Mouse (Mus musculus): Measurements from ENCODE around the gene Gm20388.
A peak's percentile ranks its signal among the peaks of the same experiment; 100 is the strongest.

Gene Gm20388

DNA sequence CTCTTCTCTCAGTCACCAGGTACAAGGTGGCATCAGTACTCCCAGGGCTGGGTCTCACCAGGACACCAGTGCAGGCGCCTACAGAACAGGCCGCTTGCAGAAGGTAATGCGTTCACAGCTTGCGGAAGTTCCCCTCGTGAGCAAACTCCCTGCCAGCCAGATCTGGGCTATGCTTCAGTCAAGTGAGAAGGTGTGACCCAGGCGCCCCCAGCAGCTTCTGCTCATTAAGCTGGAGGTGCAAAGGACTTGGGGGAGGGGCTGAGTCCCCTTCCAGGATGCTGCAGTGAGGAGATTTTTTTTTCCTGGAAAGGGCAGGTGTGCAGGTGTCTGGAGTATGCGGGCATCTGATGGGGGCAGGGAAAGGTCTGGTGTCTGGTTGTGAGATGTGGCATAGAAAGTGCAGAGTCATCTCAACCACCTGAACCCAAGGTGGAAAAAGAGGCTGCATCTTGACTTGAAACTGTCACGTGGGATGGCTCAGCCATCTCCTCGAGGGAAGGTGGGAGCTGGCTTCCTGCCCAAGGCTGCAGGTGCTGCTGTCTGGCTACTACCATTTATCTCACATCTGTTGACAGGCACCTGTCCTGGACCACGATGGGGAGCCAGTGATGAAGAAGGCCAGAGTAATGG, 2861.9 kb downstream of the Gm20388 start:
- DNase-seq (ENCODE audit: low spot score in 2 of 2): no peak

DNA sequence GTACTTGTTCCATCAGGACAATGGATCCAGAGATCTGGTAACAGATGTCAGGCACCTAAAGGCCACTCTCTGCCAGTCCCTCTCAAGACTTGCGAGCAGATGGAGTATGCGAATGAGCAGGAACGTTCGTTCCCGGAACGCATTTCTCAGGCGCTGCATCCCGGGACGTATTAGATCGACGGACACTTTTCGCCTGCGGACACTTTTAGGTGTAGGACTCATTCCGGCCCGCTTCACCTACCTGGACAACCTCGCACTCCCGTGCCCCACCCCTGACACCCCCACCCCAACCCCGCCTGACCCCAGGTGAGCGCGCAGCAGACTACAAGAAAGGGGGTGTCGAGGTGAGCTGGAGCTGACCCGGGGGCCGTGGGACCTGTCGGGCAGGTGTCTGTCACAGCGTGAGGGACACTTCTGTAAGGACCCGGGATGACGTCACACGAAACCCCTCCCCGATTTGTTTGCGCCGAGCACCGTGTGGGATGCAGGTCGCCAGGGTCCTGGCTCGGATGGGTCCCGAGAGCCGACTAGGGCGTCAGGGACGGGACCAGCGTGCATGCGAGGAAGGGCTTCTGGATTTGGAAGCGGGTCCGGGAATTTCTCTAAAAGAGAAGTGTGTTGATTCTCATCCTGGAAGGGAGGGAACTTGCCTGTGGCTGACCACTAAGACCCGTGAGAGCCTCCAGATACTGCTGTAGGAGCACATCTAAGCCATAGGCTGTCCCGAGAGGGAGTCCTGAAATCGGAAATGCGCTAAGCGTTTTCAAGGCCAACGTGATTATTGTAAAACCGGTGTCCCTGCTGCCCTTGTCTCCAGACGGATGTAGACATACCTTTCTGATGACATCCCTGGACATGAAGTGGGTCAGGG, 2864.9 kb downstream of the Gm20388 start, which contains the start of gene Acsf3:
Gene Acsf3 (plus strand): TSS at position 202 of the 871 bp plus-strand sequence.
- DNase-seq (ENCODE audit: low spot score in 2 of 2): peak in 1 of 2 experiments; percentile 51

DNA sequence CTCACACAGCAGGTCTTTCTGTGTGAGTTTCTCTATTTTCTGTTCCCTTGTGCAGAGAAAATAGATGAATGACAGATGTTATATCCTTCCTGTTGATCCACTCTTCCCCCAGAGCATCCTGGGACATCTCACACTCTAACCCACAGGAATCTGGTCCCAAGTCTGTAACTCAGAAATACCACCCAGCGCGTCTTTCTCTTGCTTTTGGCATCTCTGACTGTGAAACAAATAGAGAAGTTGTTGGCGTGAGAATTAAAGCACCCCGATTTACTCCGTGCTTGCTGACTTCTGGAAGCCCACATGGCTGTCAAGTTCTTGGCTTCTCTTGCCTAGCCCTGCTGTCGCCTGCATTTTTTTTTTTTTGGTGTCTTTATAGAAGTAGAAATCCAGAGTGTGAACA, 2867.1 kb downstream of the Gm20388 start:
- DNase-seq (ENCODE audit: low spot score in 2 of 2): no peak

DNA sequence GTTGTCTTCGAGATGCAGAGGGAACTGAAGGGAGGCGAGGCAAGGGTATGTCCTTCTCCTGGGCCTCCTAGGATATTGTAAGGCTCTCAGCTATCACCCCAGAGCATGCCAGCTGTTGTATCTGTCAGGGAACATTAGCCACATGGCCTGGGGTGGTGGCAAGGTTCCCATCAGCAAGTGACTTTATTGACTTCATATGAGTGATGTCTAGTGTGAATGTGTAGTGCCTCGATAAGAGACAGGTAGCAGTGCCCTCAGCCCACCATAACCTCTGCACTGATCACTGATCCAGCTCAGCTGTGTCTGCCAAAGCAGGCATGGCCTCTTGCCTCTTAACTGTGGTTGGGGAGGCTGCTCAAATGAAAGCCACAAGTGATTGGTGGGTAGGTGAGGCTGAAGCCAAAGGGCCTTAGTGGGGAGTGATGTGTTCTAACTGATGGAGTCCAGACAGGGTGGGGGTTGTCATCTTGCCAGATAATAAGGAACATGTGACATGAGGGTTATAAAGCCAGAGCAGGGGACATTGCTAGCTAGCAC, 2868.1 kb downstream of the Gm20388 start:
- no peak for DNase-seq (ENCODE audit: low spot score in 2 of 2)

DNA sequence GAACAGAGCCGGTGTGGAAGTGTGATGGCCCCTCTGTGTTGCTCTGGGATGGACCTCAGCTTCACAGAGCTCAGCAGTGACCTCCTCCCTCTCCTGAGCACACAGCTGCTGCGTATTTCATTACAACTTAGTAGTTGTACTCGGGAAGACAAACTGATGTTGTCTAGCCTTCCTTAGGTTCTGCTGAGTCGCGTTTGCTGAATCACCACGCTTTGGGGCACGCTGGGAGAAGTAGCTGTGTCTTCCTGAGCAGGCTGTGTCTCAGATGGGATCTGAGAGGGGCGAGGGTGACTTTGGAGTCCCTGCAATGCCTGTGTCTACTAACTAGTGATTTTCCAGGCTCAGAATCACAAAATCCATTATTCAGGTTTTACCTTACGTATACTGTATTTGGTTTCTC, 2868.6 kb downstream of the Gm20388 start:
- no peak for DNase-seq (ENCODE audit: low spot score in 2 of 2)

DNA sequence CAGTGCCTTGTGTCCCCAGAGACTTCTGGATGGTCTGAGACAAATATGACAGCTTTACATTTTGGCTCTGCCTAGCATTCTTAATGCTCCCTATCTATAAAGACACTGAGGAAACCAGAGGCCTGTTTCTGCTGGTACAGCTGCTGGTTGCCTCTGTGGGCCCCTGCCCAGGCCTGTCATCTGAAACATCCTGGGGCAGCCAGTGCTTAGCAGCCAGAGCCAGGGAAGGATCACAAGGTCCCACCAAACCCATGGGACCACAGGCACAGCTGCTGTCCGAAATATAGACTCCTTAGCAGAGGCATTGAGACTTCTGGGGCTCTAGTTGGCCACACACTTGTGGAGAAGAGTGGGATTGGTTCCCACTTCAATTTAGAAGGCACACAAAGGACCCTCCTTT, 2874.1 kb downstream of the Gm20388 start:
- DNase-seq (ENCODE audit: low spot score in 2 of 2): no peak

DNA sequence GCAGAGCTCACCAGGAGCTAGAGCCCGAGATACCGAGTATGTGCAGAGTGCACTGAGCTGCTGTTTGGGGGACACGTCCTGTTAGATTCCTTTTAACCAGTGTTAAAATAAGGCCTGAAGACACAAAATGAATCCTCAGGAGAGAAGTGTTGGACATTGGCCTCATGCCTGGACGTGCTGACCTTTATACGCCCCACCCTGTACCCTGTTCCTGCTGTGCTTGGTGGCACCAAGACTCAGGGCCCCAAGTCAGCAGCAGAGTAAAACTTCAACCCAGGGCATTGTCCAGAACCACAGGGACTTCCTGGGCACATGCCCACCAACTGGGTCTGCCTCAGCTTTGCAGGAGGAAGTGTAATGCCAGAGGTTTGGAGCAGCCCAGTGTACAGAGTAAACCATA, 2879.2 kb downstream of the Gm20388 start:
- DNase-seq (ENCODE audit: low spot score in 2 of 2): no peak

DNA sequence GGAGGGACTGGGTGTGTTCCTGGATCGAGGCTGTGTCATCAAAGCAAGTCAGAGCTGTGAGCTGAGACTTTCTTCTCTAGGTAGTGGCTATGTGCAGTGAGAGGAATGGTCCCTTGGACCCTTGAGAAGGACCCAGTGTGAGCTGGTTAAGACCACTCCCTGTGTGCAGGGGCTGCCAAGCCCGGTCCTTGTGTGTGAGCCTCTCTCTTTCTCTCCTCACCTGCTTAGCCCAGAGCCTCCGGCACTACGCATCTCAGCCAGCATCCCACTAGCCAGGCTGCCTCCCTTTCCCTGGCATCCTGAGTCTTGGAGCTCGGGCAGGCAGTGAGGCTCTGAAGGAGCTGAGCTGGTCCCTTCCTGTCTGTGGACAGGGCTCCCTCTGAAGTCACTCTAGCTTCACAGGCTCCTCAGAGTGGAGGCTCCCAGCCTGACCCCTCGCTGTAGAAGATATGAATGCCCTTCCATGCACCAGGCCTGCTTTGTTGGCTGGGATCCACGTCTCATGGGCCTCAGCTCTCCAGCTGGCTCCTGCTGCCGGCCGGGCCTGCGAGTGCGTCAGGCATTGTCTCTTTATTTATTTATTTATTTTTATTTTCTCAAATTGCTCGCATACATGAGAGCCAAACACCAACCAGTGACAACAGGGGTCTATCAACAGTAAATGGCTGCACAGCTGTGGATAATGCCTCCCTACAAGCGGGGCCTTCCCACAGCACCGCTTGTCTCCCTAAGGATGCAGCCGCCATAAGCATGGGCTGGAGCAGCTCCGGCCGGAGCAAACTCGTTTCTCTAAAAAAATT, 2882.9 kb downstream of the Gm20388 start:
- DNase-seq (ENCODE audit: low spot score in 2 of 2): no peak

DNA sequence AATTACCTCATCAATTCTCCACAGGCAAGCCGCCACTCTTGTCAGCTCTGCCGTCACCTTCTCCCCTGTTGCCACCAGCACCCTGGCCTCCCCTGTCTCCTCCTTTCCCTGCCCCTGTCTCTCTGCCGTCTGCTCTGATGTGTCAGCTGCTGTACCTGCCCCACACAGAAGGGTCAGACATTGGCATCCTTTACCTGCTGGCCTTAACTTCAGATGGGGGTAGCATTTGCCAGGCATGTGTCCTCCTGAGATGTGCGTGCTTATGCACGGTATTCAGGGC, 2883.5 kb downstream of the Gm20388 start:
- DNase-seq (ENCODE audit: low spot score in 2 of 2): no peak

DNA sequence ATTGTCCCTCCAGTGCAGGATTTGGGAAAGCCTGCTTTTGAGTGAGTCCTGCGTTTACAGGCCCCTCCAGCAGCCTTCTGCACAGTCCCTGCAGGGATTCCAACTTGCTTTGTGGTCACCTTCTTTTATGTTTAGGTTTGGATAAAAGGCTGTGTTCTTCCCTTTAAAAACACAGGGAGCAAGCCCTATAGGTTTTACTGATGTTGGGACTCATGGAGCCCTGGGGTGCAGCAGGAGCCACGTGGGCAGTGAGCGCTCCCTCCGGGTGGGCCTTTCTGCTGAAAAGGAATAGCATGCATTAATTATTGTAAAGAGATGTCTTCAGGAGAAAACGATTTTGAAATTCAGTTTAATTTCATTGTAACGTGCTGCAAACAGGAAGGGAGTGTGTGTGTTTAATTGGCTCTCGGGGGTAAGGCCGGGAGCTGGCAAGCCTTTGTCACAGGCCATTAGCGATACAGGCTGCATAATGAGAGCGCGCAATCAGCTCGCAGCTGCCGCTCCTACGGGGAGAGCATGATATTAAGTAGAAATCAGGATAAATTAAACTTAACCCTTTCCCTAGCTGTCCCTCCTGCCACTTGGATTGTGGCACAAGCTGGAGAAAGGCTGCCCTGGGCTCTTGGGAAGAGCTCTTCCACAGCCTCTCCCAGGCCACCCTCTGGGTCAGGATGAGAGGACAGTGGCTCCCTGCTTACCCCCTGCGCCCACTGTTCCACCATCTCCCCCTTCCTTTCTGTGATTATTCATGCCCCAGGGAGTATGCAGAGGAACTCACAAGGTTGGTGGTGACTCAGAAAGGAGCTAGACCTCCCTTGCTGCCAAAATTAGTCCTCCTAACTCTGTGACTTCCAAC, 2893.5 kb downstream of the Gm20388 start:
- no peak for DNase-seq (ENCODE audit: low spot score in 2 of 2)

DNA sequence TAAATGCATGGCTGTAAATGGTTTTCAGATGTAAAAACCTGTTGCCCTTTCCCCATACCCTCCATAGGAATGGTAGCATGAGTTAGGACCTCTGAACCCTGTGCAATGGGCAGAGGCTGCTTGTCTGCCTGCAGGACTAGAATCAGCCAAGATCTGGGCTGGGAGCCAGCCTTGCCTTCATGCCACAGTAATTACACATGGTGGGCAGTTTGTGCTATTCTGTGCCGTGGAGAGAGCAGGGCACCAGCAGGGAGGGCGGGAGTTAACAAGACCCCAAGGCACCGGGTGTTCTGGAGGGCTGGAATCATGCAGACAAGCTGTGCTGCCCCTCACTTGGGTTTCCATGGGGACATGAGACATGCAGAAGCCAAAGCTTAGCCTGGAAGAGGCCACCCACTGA, 2894.7 kb downstream of the Gm20388 start:
- DNase-seq (ENCODE audit: low spot score in 2 of 2): peak in 1 of 2 experiments; percentile 20

DNA sequence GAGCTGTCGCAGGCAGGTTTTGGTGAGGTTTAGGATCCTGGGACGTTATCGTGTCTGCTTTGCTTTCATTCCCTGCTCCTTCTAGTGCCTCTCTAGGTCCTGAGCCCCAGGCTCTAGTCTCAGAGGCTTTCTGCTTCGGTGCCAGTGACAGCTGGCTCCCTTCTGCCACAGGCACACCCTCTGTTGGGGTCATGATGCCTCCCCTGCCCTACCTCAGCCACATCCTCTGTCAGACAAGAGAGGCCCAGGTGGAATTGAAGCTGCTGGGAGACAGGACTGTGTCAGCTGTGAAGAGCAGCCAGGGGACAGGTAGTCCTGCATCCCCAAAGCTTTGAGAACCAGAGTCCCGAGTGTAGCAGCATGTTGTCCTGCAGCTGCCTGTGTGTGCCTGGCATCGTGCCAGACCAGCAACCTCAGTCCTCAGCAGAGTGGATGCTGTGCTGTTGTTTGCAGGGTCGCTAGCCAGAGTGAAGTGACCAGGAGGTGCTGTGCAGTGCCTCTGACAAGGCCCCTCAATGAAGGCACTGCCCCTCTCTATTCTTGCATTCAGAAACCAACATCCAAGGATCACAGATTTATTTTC, 2896.4 kb downstream of the Gm20388 start:
- DNase-seq (ENCODE audit: low spot score in 2 of 2): no peak

DNA sequence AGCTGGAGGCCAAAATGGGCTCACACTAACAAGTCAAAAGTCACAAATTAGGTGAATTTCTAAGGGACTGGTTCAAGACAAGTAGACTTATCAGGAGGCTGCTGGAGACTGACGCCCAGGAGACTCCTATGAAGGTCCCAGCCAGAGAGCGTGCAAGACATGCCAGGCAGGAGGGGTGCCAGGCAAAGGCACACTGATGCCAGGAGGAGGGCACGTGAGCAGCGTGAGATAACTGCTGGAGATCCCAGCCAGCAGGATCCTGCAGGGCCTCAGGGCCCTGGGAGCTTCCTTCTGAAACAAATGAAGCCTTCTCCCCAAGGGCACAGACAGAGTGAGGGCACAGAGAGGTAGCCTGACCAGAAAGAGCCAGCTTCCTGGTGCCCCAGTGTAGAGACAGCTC, 2897.3 kb downstream of the Gm20388 start:
- no peak for DNase-seq (ENCODE audit: low spot score in 2 of 2)

DNA sequence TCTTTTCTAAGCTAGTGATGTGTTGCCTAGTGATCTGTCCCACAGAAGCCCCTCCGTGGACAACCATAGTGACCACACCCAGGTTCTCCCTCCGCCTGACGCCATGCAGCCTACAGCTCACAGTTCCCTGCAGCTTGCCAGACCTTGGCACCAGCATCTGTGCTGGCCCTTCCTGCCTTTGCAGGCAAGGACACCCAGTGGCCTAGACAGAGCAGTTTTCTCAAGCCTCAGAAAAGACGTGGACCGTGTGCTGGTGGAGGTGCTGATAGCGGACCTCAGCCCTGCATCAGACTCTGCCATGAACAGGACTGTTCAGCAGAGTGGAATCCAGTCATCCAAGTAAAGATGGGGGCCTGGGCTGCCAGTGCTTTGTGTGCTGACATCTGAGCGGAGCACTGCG, 2899.7 kb downstream of the Gm20388 start:
- DNase-seq (ENCODE audit: low spot score in 2 of 2): no peak

DNA sequence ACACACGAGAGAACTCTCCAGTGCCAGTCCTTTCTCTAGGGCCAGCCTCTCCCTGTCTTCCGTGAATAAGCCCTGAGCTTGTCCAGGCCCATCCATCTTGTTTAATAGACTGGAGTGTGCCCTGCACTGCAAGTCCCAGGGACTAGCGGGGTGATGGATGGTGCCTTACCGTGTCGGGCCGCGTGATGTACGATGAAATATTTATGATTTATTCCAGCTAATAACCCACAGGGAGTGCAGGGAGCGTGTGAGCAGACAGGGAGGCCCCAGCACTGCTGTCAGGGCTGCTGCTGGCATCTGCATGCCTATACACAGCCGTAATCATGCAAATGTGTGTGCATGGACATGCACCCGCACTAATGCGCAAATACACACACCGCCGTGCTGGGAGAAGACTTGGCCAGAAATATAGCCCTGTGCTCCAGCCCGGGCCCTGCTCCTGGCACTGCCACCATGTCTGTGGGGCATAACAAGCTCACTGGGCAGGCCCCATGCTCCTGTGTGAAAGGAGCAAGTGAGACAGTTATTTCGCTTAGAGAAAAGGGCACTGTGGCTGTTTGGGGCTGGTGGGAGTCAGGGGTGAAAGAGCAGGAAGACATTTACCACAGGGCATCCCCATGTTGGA, 2901.3 kb downstream of the Gm20388 start:
- no peak for DNase-seq (ENCODE audit: low spot score in 2 of 2)

DNA sequence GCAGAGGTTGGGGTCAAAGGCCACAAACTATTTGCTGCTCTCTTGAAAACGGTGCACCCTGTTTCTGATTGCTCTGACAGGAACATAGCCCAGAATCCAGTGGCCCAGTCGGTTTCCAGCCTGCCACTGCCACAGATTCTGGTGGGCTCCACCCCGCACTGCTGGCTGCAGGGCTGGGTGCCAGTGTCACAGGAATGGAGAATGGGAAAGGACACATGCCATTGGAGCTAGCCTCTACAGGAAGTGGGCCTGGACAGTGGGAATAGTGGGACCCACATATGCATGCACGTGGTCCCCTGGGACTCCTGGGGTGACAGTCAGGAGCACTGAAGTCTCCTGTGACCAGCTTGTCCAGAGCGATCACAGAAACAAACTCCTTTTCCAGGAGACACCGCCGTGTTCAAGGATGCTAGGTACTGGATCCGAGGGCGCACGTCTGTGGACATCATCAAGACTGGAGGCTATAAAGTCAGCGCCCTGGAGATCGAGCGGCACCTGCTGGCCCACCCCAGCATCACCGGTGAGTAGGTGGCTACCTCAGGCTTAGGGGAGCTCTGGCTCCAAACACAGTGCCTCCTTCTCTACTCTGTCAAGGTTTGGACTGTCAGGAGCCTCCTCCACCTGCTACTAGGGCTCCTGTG, 2902.1 kb downstream of the Gm20388 start:
- no peak for DNase-seq (ENCODE audit: low spot score in 2 of 2)

DNA sequence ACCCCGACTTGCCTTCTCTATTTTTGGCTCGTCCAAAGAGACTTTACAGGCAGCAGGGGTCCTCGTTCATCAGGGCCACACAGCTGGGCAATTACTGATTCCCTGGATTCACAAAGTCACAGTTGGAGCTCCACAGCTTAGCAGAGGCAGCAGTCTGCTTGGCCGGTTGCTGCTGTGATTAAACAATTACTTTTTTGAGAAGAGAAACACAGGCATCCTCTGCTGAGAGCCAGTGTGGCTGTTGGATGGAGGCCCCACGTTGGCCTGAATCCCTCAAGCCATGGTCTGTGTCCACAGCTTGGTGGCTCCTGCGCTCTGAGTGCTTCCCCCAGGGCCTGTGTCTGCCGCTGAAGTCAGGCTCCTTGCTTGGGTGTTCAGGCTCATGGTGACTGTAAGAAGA, 2904.0 kb downstream of the Gm20388 start:
- DNase-seq (ENCODE audit: low spot score in 2 of 2): no peak

DNA sequence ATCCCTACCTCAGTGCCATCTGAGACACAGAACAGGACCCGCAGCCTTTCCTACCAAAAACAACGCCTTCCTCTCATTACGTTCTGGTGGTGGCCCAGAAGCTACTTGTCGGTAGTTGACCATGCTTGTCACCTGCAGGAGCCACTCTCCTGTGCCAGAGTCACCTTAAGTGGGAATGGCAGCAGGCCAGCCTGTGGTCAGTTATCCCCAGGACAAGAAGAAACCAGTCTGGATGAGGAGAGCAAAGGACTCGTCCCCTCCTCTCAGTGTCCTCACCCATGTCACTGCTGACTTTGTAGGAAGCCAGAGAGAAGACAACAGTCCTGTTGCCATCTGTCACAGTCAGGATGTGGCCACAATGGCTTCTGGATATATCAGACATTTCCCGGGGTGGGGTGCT, 2906.3 kb downstream of the Gm20388 start:
- DNase-seq (ENCODE audit: low spot score in 2 of 2): no peak

DNA sequence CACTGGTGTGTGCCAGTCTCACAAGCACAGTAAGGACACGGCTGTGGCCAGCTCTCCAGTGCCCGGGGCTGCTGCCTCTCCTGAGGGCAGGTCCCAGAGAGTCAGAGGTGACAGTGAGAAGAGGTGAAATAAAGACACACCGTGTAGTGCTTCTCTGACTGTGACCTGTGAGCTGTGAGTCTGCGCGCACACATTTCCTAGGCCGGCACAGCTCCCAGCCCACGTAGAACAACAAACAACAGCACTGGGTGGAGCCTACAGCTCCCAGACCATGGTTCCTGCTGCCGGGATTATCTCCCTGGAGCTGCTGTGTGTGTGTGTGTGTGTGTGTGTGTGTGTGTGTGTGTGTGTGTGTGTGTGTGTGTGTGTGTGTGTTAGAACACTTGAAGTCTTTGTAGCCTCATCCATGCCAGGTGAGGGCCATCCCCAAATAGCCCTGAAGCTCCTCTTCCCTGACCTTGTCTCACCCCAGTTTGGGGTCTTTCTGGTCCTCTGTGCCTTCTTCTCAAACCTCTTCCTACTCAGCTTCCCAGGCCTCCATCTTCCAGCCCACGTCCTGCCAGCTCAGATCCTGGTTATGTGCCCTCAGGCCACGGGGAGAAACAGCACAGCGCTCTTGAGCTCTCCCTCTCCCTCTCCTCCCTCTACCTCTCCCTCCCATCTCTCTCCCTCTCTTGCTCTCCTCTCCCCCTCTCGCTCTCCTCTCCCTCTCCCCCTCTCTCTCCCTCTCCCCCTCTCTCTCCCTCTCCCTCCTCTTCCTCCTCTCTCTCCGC, 2907.3 kb downstream of the Gm20388 start:
- no peak for DNase-seq (ENCODE audit: low spot score in 2 of 2)

All from right cerebral cortex, postnatal 36 days (tissue).